Mouse (Mus musculus) retina, postnatal 1 day (tissue): ENCODE results near the gene Egfem1.

Source experiments
- DNase-seq: peaks from one replicate; pipeline ENCODE4 v3.0.0-alpha.2; 2012

The Egfem1 gene

GRCm38 (mm10) chr3:29608713-29609112 is 526.9 kb downstream of the Egfem1 start:
- peak; percentile 17 for DNase-seq

DNA sequence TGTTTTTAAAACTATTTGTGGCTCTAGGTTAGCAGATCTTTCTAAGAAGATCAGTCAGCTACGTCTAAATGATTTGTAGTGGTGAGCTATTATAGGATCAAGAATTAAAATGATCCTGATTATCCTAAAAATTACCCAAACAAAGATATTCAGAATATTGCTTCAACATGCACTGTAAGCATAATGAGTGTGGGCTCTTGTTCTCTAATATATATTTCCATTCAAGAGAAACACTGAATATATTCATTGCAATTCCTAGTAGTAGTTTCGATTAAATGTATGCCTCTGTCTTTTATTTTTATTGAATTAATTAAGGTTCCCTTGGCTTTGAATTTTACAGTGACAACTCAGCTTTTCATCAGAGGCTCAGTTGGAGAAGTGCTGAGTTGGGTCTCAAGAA is 527.4 kb downstream of the Egfem1 start:
- no peak for DNase-seq

DNA sequence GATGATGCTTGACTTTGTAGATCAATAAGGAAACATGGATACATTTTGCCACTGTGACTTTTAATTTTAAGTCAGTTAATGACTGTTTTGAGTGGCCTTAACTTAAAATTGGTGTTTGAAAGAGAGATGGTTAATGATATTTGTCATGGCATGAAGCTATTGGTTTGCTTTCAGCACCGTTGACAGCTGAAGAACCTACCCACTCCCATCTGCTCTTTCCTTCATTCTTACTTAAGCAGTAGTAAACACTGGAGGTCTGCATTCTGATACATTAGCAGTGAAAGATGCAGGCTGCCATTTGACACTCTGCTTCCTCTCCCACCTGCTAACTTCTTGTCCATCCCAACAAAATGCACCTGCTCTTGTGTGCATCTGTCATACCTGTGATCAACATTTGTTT is 537.8 kb downstream of the Egfem1 start:
- DNase-seq, result no peak

DNA sequence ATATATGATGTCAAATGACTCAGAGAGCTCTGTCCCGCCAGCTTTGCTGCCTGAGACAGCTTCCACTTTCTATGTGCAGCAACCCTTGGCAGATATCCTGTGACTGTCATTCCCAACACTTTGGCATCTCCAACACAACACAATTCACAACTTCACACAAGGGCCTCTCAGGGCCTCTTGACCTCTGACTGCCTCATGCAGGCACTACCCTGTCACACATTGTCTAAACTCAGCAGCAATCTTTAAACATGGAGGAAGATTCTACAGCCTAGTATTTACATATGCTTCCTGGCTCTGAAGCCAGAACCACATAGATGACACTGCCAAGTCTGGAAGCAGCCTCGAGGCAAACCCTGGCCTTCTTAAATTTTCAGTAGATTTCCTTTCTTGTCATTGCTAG is 558.0 kb downstream of the Egfem1 start:
- DNase-seq, result no peak

DNA sequence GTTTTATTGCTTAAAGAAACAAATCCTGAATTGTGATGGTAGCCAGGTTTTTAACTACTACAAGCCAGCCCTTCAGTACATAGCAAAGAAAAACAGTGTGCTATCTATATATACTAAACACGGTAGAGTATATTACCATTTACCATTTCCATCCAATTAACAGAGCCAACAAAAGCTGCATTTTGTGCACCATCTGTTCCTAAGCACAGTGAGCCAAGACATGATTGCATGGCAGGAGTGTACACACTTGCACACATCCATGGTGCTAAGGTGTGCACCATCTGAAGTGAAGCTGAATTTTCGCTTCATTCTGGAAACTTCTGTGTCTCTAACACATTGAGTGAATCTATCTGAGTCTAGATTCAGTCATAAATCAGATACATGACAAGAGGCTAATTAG is 585.0 kb downstream of the Egfem1 start:
- no peak for DNase-seq

DNA sequence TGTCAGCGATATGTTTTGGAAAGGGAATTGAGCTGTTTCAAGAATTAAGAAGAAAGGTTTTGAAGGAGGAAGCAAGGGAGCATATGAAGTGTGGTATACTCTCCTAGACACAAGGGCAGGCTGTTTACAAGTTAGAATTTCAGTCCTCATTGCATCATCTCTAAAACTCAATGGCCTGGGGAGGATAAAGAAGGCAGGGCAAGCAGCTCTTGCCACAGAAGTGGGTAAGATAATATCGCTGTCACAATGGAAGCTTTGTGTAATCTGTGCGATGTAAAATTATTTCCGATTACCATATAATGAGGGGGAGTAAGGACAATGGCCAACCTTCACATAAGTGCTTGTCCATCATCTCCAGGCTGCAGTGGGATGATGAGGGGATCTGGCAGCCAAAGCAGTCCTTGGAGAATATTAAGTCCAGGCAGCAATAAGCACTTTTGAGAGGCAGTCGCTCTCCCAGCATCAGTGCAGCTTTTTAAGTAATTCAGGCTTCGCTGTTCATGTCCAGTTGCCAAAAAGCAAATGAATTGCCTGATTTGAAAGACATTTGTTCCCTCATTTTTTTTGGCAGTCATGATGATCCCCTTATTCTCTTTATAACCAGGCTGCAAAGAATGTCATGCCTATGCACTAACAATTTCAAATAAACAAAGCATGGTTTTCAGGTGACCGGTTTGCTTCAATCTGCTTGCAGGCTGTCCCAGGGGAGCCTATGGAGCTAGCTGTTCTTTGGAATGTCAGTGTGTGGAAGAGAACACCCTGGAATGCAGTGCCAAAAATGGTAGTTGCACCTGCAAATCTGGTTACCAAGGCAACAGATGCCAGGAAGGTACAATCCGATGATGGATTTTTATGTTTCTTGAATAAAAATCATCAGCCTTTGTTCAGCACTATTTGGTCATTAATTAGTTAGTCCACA is 607.8 kb downstream of the Egfem1 start:
- DNase-seq, result peak; percentile 67

GRCm38 (mm10) chr3:29701126-29701525 is 619.3 kb downstream of the Egfem1 start:
- DNase-seq, result peak; percentile 89

GRCm38 (mm10) chr3:29706816-29707215 is 625.0 kb downstream of the Egfem1 start:
- no peak for DNase-seq

GRCm38 (mm10) chr3:29707467-29707866 is 625.6 kb downstream of the Egfem1 start:
- no peak for DNase-seq

- DNase-seq, result peak; percentile 74
Measured at GRCm38 (mm10) chr3:29726376-29726967, 644.6 kb downstream of the Egfem1 start.

- peak; percentile 70 for DNase-seq
Measured at GRCm38 (mm10) chr3:29730062-29730760, 648.4 kb downstream of the Egfem1 start.

DNA sequence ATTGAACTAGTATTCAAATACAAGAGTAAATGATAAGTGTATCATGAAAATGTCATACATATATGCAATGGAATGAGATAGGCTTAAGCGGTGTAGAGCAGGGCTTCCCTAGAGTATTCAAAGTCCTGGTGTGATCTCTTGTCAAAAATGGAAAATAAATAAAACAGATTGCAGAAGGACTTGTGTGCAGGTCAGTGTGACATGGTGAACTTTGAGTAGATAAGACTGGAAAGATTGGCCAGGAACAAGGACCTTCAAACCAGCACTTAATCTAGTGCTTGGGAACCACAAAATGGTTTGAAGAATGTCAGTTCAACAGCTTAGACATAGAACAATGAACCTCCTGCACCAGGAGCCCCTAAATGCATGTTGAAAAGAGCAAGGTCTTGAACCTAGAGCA is 649.7 kb downstream of the Egfem1 start:
- DNase-seq, result no peak

GRCm38 (mm10) chr3:29732626-29733025 is 650.8 kb downstream of the Egfem1 start:
- no peak for DNase-seq

GRCm38 (mm10) chr3:29734251-29734650 is 652.4 kb downstream of the Egfem1 start:
- no peak for DNase-seq

DNA sequence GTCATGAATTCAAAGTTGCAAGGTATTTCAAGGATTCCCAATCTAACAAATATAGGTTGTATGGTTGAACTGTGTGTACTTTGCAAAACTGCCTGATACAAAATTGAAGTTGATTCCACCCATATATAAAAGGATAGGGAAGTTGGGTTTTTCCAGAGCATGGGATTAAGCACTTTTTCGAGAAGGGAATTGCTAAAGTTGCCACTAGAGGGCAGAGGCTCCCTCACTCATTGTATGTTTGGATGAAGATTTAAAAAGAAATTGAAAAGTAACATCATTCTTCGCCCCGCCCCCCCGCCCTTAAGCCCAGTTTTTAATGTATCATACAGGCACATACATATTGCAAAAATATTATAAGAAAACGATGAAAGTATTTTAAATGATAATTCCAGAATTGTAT is 657.5 kb downstream of the Egfem1 start:
- DNase-seq, result peak; percentile 51
